Mouse (Mus musculus): ENCODE results near the gene Gmds.

- TF ChIP-seq CTCF (IDR thresholded peaks at IDR 0.05; ENCODE audit: extremely low read depth, insufficient read depth, low read length), result no peak
- no peak for TF ChIP-seq POLR2A (IDR thresholded peaks at IDR 0.05; ENCODE audit: extremely low read depth, insufficient read depth, low read length)
Observed at GRCm38 (mm10) chr13:32019256-32019620, 319.3 kb downstream of the Gmds start.
